Mouse (Mus musculus) spleen, postnatal 10 days (tissue): Measurements from ENCODE around the gene Esd.

Experiments
- DNase-seq, 2 experiments: peaks; one replicate each; pipeline ENCODE4 v3.0.0; 2021 to 2022; ENCODE audit warnings: low spot score in 2 of 2

The Esd gene

GRCm38 (mm10) chr14:74794931-74795330, 62.8 kb downstream of the Esd start:
- no peak for DNase-seq

- DNase-seq: no peak
Observed at GRCm38 (mm10) chr14:74797386-74798062, 65.4 kb downstream of the Esd start.

DNA sequence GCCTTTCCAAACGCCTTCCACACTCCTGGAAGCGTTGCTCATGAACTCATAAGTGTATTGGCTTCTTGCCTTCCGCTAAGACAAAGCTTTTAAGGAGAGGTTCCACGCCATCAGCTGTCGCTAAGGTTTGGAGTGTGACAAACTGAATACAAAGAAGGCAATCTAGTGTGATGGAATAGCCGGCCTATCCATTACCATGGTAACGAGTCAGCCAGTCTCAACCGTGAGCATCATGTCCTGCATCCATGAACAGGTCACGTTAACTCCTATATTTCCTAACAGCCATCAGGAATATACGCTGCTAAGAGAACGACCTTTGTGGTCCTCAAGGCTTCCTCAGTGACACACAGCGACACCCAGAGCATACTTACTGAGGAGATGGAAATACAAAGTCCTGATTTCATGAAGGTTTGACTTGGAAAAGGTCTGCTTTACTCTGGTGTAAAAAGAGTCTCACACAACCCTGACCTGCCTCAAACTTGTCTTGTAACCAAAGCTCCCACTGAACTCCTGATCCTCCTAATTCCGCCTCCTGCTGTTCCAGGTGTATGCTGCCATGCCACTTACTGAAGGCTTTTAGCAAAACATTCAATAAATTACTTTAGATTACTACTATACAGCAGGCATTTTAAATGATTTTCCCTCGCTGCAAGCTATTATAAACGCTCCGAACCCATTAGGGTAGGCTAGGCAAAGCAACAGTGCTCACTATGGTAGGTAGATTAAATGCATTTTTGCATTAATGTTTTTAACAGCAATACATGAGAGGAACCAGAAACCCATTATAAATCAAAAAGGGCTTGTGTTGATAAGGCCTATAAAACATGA, 66.2 kb downstream of the Esd start:
- no peak for DNase-seq
